Mouse (Mus musculus): ENCODE measurements around the gene N4bp2.

GRCm38 (mm10) chr5:65781769-65782715 lies 18.7 kb downstream of the N4bp2 start:
- no peak for TF ChIP-seq CTCF (IDR thresholded peaks at IDR 0.05)
- TF ChIP-seq EP300 (IDR thresholded peaks at IDR 0.05; ENCODE audit: insufficient read depth, low read depth, low read length), result no peak
- TF ChIP-seq POLR2A (IDR thresholded peaks at IDR 0.05; ENCODE audit: insufficient read depth, low read depth, low read length), result no peak
